Mouse (Mus musculus): ENCODE measurements at regions not wholly inside any gene's neighbourhood (a gene's known extent, or its start where the extent isn't known, plus 50 kb on each side); places are given as distances from the start of the nearest gene placed in this dataset.

DNA sequence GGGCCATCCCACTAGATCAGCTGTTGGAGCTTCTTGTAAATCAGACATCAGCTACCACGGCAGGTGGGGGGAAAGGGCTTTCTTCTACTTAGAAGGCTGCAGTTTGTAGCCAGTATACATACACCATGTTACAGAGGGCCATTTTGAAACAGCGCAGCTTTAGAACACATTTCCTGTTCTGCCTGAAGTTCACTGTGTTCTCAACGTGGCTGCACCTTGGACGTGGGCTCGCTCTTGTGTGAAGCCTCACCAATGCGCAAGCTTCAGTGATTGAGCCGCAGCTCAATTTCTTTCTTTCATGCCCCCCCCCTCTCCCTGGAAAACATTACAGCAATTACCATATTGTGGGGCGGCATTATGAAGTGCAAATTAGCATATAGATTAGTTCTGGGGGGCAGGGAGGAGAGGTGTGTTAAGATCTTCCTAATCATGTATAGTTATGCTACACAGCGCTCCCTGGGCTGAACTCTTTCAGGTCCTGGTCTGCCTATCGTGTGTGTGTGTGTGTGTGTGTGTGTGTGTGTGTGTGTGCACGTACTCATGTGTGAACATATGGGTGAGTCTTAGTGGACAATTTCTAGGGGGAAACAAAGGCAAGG lies 97.9 kb upstream of the Eef1e1 start:
- DNase-seq (ENCODE audit: low spot score in 2 of 2), result no peak

DNA sequence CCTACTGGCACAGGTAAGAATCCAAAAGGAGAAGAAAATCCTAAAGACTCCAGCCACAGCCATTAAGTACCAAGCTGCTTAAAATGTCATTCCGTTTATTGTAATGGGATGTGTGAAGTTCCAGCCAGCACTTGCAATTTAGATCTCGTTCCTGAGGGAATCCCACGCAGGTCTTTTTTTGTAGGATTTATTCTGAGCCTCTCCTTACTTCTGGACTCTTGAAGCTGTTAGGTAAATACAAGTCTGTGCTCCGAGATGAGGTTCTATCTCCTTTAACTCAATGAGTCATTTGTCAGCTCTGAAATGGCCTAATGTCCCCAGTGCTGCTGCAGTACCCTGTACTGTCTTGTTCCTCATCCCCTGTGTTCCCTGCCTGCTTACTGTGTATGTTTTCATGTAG lies 94.9 kb upstream of the Eef1e1 start:
- no peak for DNase-seq (ENCODE audit: low spot score in 2 of 2)

DNA sequence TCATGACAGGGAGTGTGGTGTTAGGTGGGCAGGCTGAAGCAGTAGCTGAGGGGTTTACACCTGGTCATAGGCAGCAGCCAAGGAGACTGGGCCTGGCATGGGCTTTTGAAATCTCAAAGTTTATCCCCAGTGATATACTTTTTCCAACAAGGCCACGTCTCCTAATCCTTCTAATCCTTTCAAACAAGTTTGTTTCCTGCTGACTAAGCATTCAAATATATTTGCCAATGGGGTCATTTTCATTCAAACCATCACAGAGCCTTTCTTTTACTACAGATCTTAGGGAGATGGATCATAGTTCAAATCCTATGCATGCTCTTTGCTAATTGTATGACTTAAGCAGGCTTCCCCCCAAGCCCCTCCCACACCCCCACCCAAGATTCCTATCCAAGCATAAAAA lies 93.0 kb upstream of the Eef1e1 start:
- no peak for DNase-seq (ENCODE audit: low spot score in 2 of 2)

DNA sequence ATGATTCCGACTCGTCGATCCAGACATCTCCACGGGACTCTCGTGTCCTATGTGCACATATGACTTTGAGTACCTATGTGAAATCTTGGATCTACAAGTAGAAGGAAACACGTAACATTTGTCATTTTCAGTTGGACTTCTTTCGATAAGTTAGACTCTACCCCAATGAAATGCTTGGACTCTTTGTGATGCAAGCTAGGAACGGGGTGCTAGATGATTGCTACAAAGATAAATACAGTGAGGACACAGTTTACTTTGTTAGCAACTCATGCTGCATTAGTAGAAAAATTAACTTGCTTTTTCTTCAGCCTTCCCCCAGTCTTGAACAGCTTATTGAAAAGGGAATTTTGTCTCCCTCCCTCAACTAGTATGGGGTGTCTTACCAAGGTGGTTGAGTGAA lies 81.2 kb upstream of the Eef1e1 start:
- no peak for DNase-seq (ENCODE audit: low spot score in 2 of 2)

DNA sequence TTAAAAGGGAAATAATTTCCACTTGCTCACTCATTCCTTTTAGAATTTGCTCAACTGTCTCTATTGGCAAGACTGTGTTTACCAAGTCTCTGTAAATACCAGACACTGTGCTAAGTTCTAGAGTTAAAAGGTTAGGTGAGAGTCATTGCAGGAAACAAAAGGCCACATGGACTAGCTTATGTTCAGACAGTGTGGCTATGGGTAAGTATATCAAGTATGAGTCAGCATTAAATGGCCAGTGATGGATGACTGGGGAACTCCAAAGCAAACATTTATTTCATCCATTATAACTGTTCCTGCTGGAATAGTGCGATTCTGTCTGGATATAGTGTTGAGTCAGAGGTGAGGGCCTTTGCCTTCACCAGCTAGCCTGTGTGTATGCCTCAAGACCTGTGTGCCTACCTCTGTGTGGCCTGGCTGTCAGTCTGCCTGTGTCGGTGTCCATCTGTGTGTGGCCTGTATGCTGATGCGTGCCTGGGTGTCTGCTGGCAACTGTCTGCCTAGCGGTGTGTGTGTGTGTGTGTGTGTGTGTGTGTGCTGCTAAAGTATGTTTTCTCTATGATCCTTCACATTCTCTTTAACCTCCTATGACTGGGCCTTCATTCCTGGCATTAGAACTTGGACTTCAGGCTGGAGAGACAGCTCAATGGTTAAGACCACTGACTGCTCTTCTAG lies 77.6 kb upstream of the Eef1e1 start:
- DNase-seq (ENCODE audit: low spot score in 2 of 2), result no peak

DNA sequence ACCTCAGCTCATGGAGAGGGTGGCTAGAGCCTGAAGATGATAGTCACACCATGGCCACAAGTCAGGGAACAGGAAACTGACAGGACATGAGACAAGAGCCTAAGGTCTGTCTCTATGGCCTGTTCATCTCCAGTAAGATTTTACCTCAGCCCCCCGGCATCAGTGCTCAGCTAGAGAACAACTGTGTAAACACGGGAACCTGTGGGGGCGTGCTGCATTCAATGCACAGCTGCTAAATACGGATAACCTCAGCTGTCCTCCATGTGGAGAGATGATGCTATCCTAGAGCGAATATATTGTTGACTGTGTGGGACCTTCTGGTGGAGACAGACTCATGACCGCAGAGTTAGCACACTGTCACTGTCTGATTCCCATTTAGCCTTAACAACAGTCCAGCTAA lies 76.4 kb upstream of the Eef1e1 start:
- no peak for DNase-seq (ENCODE audit: low spot score in 2 of 2)

DNA sequence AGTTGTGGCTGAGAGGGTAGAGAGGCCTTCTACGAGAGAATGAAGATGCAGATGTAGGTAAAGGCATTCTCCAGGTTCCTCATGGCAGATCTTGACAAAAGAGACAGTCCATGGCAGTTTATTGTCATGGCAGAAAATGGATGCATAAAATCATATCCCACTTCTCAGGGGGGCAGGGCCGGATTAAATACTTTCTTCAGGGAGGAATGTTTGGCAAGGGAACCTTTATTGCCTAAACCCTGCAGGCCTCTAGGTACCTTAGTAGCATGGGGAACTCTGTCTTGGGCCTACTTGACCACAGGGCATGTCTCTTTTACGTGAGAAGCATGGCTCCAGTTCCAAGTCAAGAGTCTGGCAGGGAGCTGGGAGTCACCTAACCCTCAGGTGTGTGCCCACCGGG lies 74.4 kb upstream of the Eef1e1 start:
- no peak for DNase-seq (ENCODE audit: low spot score in 2 of 2)

DNA sequence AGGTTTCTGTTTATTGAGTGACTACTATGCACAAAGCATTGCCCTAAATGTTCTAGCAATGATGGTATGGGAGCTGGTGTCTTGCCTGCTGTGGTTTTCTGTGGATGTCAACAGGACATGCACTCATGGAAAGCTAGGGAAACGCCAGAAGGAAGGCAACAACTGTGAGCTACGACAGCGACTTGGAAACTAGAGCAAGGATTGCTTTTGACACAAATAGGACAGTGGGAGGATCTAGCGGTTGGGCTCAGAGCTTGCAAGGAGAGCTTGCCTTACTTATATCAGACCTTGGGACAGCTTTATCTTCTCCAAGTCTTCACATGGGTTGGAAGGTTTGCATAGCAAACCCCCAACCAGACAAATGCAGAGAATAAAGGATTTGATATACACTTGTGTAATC lies 66.6 kb upstream of the Eef1e1 start:
- DNase-seq (ENCODE audit: low spot score in 2 of 2), result no peak

DNA sequence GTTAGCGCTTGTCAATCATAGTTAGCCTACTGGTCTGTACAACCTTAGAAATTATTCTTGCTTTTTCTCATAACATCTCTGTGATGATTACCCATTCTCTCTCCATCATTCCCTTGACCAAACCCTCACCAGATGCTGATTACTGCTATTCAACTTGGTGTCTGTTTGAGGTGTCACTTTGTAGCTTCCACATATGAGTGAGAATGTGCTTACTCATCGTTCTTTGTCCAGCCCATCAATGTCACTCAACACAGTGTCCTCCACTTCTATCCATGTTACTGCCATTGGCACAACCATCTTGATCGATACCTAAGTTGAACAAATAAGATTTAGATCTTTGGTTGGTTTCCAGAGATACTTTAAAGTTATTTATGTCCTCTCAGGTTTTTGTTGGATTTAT lies 62.3 kb upstream of the Eef1e1 start:
- no peak for DNase-seq (ENCODE audit: low spot score in 2 of 2)

DNA sequence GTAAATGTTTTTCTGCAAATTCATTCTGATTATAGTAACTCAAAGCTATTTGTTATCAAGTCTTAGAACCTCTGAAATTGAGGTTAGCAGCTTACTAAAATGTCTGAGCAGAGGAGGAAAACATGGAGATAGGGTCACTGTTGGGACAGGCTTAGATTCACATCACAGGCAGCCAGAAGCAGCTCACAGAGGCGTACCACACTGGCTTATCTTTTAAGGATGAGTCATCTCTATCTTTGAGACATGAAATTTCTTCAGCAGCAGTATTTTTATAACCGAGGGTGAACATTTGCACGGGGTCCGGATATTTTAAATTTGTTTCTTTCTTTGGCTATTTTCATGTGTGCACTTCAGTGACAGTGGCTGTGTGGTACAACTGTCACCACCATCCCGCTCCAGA lies 56.0 kb upstream of the Eef1e1 start:
- no peak for DNase-seq (ENCODE audit: low spot score in 2 of 2)
